Mouse (Mus musculus) cortical plate, adult 2 months (tissue): ENCODE data around the gene Slc5a8. TPM values are rescaled to one million over a fixed set of nuclear protein-coding genes. Genes with fewer than 3 reads are reported as not detected.

Source experiments
- H3K27ac ChIP-seq: fragments of 200-500 bp; 2 replicates; pipeline ENCODE4 v1.5.1; 2012; ENCODE audit warnings: low read length, control low read depth, inconsistent platforms; ENCODE audit not compliant: insufficient read depth
- H3K4me1 ChIP-seq: fragments of 200-500 bp; 2 replicates; pipeline ENCODE4 v1.6.1; 2011; ENCODE audit warnings: low read length; ENCODE audit not compliant: control insufficient read depth, insufficient read depth
- H3K4me3 ChIP-seq: fragments of 200-500 bp; 2 replicates; pipeline ENCODE4 v1.5.1; 2011; ENCODE audit warnings: mild to moderate bottlenecking, low read length, control low read depth; ENCODE audit not compliant: insufficient read depth
- CTCF ChIP-seq: fragments of 200-500 bp; IDR thresholded peaks from 2 replicates; pipeline ENCODE4 v1.5.1; 2011; ENCODE audit warnings: mild to moderate bottlenecking, control low read depth, low read length; ENCODE audit not compliant: insufficient read depth; ENCODE audit errors: extremely low read depth
- POLR2A ChIP-seq: fragments of 200-500 bp; IDR thresholded peaks from 2 replicates; pipeline ENCODE4 v1.6.1; 2011; ENCODE audit warnings: mild to moderate bottlenecking, low read length, control low read depth; ENCODE audit not compliant: insufficient read depth; ENCODE audit errors: extremely low read depth
- polyA plus RNA-seq: library from polyadenylated mRNA; depleted of rRNA; stranded (reverse); fragments of >200 nt; gene quantifications from 2 replicates; pipeline ENCODE4 v1.2.3, GENCODE M21; 2012; rRNA removed

Slc5a8 gene
- polyA plus RNA-seq: 0.04 TPM in 1 of 2 replicates, not detected in the other

DNA sequence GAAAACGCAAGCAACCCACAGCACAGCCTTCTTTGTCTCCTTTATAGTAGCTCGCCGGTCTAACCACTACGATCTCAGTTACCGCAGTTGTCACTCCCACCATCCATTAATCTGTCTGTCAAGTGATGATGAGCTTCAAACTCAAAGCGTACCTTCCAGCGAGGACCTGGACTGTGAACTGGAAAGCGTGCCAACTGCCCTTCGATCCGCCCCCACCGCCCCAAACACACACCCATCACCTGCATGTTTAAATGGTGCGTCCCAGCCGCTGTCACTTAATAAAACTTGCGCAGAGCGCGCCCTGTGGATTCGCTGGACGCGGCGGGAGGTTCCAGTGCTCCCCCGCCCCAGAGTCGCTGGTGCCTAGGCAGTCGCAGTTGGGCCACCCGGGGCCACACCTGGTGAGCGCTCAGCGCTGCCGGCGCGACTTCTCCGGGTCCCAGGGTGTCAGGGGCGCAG is at the start of gene Slc5a8:
Slc5a8 (plus strand) TSS at position 361 of the 459 bp plus-strand sequence.
- H3K4me1 ChIP-seq: no peaks in the 10 kb centered on the region
- no peak within 1 kb of the TSS for H3K27ac ChIP-seq
- no peak for TF ChIP-seq CTCF
- no peak for TF ChIP-seq POLR2A
- peak within 1 kb of the TSS; percentile 15; the same call in 1 of the 2 replicates for H3K4me3 ChIP-seq

GRCm38 (mm10) chr10:88848876-88849476 is 36.8 kb upstream of the Slc5a8 start:
- no peak overlapping the region for H3K4me3 ChIP-seq
- no peak overlapping the region for H3K27ac ChIP-seq
- H3K4me1 ChIP-seq: no peaks in the 10 kb centered on the region
- TF ChIP-seq POLR2A (no peak), CTCF (no peak)

DNA sequence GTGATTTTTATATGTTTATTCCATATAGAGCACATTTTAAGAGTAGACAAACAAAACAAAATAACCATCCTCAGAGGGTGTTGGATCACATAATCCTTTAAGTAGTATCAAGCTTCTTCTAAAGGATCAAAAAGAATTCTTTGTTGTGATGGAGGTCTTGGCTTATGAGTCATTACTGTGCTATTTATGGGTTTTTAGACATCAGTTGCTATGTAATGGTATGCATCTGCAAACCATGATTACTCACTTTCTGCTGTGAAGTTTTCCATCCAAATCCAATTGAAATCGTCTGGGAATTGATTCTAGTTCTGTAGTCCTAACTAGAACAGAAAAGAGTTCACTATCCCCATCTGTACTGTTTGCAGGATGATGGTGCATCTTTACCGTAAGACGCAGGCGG is 35.8 kb upstream of the Slc5a8 start:
- no peak overlapping the region for H3K4me3 ChIP-seq
- TF ChIP-seq POLR2A (no peak), CTCF (no peak)
- no peaks in the 10 kb centered on the region for H3K4me1 ChIP-seq
- H3K27ac ChIP-seq: no peak overlapping the region

DNA sequence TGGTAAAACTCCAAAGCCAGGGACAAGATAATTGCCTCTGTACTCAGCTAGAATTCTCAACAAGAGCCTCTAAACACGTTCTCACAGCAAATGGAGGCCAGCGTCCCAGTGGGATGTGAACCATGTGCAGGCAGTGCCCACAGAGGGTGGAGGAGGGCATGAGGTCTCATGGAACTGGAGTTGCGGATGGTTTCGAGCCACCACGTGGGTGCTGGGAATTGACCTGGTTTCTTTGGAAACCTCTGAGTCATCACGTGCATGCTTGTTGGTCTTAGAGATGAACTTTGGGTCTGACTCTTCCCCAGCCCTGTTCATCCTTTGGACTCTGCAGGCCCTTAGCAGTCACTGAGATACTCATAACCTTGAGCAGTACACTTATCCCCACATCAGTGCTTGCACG is 32.5 kb upstream of the Slc5a8 start:
- Histone ChIP-seq H3K4me1 (no peaks in the 10 kb centered on the region), H3K27ac (no peak overlapping the region), H3K4me3 (no peak overlapping the region)
- no peak for TF ChIP-seq CTCF
- no peak for TF ChIP-seq POLR2A

DNA sequence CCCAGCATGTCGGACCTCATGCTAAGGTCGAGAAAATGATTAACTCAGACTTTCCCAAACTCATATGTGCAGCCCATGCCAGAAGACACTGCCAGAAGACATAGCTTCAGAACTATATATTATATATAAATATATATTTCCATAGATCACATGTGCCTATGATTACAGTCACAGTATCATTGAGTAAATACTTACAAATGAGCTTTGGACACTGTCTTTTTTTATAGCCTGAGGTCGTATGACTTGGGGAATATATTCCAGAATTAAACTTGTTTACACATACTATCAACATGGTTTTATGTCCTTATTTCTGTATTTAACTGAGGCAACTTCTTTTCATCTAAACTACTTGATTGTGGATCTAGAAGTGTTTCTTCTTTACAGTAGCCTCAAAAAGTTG is 24.9 kb upstream of the Slc5a8 start:
- TF ChIP-seq POLR2A (no peak), CTCF (no peak)
- Histone ChIP-seq H3K4me1 (no peaks in the 10 kb centered on the region), H3K4me3 (no peak overlapping the region), H3K27ac (no peak overlapping the region)

GRCm38 (mm10) chr10:88861416-88861815 is 24.4 kb upstream of the Slc5a8 start:
- H3K4me3 ChIP-seq: no peak overlapping the region
- no peaks in the 10 kb centered on the region for H3K4me1 ChIP-seq
- no peak for TF ChIP-seq POLR2A
- TF ChIP-seq CTCF: no peak
- H3K27ac ChIP-seq: no peak overlapping the region

GRCm38 (mm10) chr10:88862293-88862692 is 23.5 kb upstream of the Slc5a8 start:
- H3K4me3 ChIP-seq: no peak overlapping the region
- no peaks in the 10 kb centered on the region for H3K4me1 ChIP-seq
- no peak for TF ChIP-seq CTCF
- no peak for TF ChIP-seq POLR2A
- H3K27ac ChIP-seq: no peak overlapping the region

DNA sequence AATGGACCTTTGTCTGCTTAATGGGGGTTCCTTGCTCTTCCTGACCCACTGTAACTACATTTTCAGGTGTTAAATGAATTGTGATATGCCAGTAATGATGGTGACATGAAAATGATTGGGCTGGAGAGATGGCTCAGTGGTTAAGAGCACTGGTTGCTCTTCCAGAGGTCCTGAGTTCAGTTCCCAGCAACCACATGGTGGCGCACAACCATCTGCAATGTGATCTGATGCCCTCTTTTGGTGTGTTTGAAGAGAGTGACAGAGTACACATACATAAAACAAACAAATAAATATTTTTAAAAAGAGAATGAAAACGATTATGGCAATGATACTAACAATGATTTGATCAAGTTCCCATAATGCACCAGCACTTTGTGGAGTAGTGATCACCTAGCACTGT is 19.8 kb upstream of the Slc5a8 start:
- no peaks in the 10 kb centered on the region for H3K4me1 ChIP-seq
- TF ChIP-seq CTCF: no peak
- TF ChIP-seq POLR2A: no peak
- H3K4me3 ChIP-seq: no peak overlapping the region
- no peak overlapping the region for H3K27ac ChIP-seq

DNA sequence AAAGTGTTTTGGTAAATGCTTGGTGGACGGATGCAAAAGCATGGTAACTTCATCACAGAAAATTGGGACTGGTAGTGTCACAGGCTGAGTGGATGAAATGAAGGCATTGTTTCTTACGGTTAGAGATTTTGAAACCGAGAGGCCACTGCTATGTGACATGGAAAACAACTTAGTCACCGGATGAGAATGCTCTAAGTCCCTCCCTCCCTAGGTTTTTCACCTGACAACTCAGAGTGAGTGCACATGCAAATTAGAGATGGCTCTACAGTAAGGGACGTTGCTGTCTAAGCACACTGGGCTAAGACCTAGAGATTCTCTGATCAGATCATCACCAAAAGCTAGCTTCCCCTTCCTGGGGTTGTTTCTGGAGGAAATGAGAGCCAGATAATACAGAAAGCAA is 10.9 kb upstream of the Slc5a8 start:
- H3K27ac ChIP-seq: no peak overlapping the region
- TF ChIP-seq CTCF (no peak), POLR2A (no peak)
- H3K4me1 ChIP-seq: no peaks in the 10 kb centered on the region
- no peak overlapping the region for H3K4me3 ChIP-seq

- Histone ChIP-seq H3K4me1 (no peaks in the 10 kb centered on the region), H3K4me3 (no peak overlapping the region), H3K27ac (no peak overlapping the region)
- TF ChIP-seq CTCF: no peak
- TF ChIP-seq POLR2A: no peak
Measured at GRCm38 (mm10) chr10:88877421-88877820, 8.4 kb upstream of the Slc5a8 start.
